Mouse (Mus musculus) forebrain, embryonic 12.5 days (tissue): ENCODE measurements at regions not wholly inside any gene's neighbourhood (a gene's known extent, or its start where the extent isn't known, plus 50 kb on each side); places are given as distances from the start of the nearest gene placed in this dataset.
A peak's percentile ranks its signal among the peaks of the same experiment; 100 is the strongest.

Experiments
- ATAC-seq: fragments of 200-750 bp; cut with Nextera tagmentation; 2 replicates; pipeline ENCODE4 v1.8.0; 2017; ENCODE audit warnings: moderate TSS enrichment; ENCODE audit not compliant: low FRiP score
- H3K27ac ChIP-seq: fragments of 300-500 bp; sonication (generic); 2 replicates; pipeline ENCODE4 v1.5.1; 2016; ENCODE audit warnings: mild to moderate bottlenecking
- H3K27me3 ChIP-seq: fragments of 300-500 bp; sonication (generic); 2 replicates; pipeline ENCODE4 v1.6.1; 2016; ENCODE audit warnings: mild to moderate bottlenecking
- H3K36me3 ChIP-seq: fragments of 300-500 bp; sonication (generic); replicated peaks from 2 replicates; pipeline ENCODE4 v1.6.1; 2016; ENCODE audit warnings: mild to moderate bottlenecking
- H3K4me1 ChIP-seq: fragments of 300-500 bp; sonication (generic); 2 replicates; pipeline ENCODE4 v1.6.1; 2016
- H3K4me2 ChIP-seq: fragments of 300-500 bp; sonication (generic); 2 replicates; pipeline ENCODE4 v1.6.1; 2016; ENCODE audit warnings: mild to moderate bottlenecking, moderate library complexity
- H3K4me3 ChIP-seq: fragments of 300-500 bp; sonication (generic); replicated peaks from 2 replicates; pipeline ENCODE4 v1.5.1; 2016; ENCODE audit warnings: mild to moderate bottlenecking
- H3K9ac ChIP-seq: fragments of 300-500 bp; sonication (generic); 2 replicates; pipeline ENCODE4 v1.6.1; 2016; ENCODE audit warnings: mild to moderate bottlenecking
- H3K9me3 ChIP-seq: fragments of 300-500 bp; sonication (generic); 2 replicates; pipeline ENCODE4 v1.6.1; 2016
- WGBS: fragments of 180-500 bp; shearing (Covaris S2); methylation state at CpG from one replicate; pipeline ENCODE4 v1.1.7; 2016; 5-methylcytosine and 5-hydroxymethylcytosine counted together

- Histone ChIP-seq H3K4me1 (0 out of 2 replicates have a peak, but pooled peaks cover 6% of the 10 kb centered on the region), H3K9me3 (no peaks in the 10 kb centered on the region), H3K27me3 (no peaks in the 10 kb centered on the region), H3K9ac (no peak overlapping the region), H3K36me3 (no peaks in the 10 kb centered on the region), H3K4me2 (no peak overlapping the region), H3K4me3 (no peak overlapping the region), H3K27ac (peak overlapping the region; percentile 63; the same call in 1 of the 2 replicates)
- 45% methylated on average over 5 of the region's 5 CpGs for WGBS
- ATAC-seq = peak; percentile 96
These were observed 1214.4 kb upstream of the Igfbp7 start for GRCm38 (mm10) chr5:78621987-78622854.

DNA sequence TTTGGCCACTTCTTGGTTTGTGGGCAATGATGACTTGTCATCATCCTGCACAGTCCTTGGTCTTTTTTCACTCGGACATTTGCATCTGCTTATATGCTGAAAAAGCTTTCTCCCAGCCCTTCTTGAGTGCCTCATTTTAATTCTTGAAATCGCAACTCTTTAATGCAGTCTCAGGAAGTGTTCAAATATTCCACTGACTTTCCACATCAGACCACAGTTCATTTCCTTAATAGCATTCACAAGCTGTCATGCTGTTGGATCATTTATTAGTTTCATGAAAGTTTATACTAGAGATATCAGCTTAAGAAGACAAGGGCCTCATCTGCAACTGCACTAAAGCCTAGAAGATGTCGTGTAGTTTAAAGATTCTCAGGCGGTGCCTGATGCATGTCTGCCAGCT, 1200.5 kb upstream of the Igfbp7 start:
- no peak overlapping the region for H3K9ac ChIP-seq
- ATAC-seq = no peak
- no peaks in the 10 kb centered on the region for H3K9me3 ChIP-seq
- no peaks in the 10 kb centered on the region for H3K36me3 ChIP-seq
- 84% methylated on average over 4 of the region's 4 CpGs for WGBS
- no peaks in the 10 kb centered on the region for H3K4me1 ChIP-seq
- H3K27ac ChIP-seq = no peak overlapping the region
- no peak overlapping the region for H3K4me2 ChIP-seq
- H3K27me3 ChIP-seq = no peaks in the 10 kb centered on the region
- no peak overlapping the region for H3K4me3 ChIP-seq

DNA sequence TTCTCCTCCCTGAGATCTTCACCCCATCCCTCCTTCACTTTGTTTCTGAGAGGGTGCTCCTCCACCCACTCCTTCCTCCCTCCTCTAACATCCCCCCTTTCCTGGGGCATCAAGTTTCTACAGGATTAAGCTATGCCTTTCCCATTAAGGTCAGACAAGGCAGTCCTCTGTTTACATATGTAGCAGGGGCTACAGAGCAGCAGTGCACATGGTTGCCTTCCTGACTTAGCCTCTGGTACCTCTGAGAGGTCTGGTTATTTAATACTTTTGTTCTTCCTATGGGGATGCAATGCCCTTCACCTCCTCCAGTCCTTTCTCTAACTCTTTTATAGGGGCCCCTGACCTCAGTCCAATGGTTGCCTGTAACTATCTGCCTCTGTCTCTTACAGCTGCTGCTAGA, 1194.8 kb upstream of the Igfbp7 start:
- H3K4me3 ChIP-seq = no peak overlapping the region
- no peaks in the 10 kb centered on the region for H3K36me3 ChIP-seq
- no peak overlapping the region for H3K27ac ChIP-seq
- no peak for ATAC-seq
- no peaks in the 10 kb centered on the region for H3K4me1 ChIP-seq
- no peak overlapping the region for H3K4me2 ChIP-seq
- no peak overlapping the region for H3K9ac ChIP-seq
- no peaks in the 10 kb centered on the region for H3K27me3 ChIP-seq
- no peaks in the 10 kb centered on the region for H3K9me3 ChIP-seq

DNA sequence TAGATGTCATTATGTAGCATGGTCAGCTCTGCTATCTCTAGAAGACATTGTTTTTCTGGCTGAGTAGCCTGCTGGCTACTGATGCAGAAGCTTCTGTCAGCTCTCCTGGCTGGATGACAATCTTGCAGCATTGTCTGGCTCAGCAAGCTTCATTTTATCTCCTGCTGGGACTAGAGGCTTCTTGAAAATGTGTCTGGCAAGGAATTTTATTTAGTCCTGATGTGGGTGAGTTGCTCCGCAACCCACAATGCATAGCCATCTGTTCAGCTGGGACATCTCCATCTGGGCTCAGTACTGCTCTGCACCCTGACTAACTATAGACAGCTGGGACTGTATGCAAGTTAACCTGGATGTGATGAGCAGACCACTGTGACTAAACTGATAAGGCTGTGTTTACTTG, 1177.0 kb upstream of the Igfbp7 start:
- H3K27ac ChIP-seq = no peak overlapping the region
- H3K9ac ChIP-seq = no peak overlapping the region
- 75% methylated on average over 1 of the region's 1 CpGs for WGBS
- no peaks in the 10 kb centered on the region for H3K36me3 ChIP-seq
- no peak overlapping the region for H3K4me2 ChIP-seq
- H3K27me3 ChIP-seq = no peaks in the 10 kb centered on the region
- no peak overlapping the region for H3K4me3 ChIP-seq
- H3K4me1 ChIP-seq = no peaks in the 10 kb centered on the region
- ATAC-seq = 0 out of 2 replicates have a peak, but pooled peaks have one; percentile 65
- no peaks in the 10 kb centered on the region for H3K9me3 ChIP-seq

DNA sequence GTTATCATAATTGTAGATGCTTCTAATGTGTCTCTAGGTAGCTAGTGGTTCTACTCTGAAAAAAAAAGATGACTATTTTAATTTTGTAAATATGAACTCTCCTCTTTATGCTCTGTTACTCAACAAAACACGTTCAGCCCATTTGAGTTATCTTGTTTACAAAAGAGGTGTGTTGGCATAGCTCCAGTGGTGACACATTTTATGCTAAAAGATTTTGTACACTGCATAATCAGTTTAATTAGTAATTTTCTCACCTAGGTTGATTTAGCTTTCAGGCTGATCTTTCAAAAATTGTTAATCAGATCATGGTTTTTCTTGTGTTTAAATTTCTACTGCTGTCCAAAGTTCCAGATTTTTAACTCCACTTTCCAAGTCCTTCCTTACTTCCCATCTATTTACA, 1149.1 kb upstream of the Igfbp7 start:
- no peaks in the 10 kb centered on the region for H3K36me3 ChIP-seq
- ATAC-seq = no peak
- no peaks in the 10 kb centered on the region for H3K9me3 ChIP-seq
- no peak overlapping the region for H3K27ac ChIP-seq
- no peak overlapping the region for H3K9ac ChIP-seq
- H3K4me1 ChIP-seq = no peaks in the 10 kb centered on the region
- no peaks in the 10 kb centered on the region for H3K27me3 ChIP-seq
- no peak overlapping the region for H3K4me2 ChIP-seq
- no peak overlapping the region for H3K4me3 ChIP-seq
- WGBS = 40% methylated on average over 1 of the region's 1 CpGs

DNA sequence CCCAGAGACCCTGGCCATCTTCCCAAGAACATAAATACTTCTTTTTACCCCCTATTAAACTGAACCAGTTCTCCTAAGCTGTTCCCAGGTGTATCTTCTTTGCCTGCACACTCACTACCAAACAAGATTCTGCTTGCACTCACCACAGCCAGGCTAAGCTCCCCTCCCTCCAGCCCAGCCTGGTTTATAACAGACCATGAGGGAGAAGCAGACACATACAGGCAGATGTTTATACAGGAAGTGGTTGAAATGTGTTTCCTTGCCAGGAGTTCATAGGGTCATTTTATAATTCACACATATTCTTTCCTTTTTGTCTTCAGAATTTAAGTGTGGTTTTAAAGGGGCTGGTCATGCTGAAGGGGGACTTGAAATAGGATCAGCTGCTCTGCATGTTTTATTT, 1127.5 kb upstream of the Igfbp7 start:
- Histone ChIP-seq H3K4me3 (no peak overlapping the region), H3K9me3 (no peaks in the 10 kb centered on the region), H3K9ac (no peak overlapping the region), H3K4me1 (no peaks in the 10 kb centered on the region), H3K36me3 (no peaks in the 10 kb centered on the region), H3K4me2 (no peak overlapping the region), H3K27me3 (no peaks in the 10 kb centered on the region), H3K27ac (no peak overlapping the region)
- no peak for ATAC-seq
